In the genomic region with DNA sequence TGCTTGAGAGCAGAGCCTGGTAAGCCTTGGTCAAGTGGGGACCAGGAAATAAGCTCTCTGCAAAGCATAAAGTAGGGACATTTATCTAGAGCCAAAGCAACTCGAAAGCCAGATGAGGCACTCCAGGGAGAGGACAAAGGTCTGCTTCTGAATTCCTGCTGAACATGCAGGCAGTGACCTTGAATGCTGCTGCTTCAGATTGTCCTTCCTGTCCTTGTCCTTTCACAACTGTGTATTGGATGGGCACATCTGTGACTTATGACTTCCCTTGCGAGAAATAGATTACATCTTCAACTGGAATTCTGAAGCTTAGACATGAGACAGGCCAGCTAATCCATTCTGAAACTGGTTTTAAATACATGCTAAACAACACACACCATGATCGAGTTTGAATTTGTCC, we compare ENCODE assay signal across 27 mouse cellular contexts.
A peak's percentile ranks its signal among the peaks of the same experiment; 100 is the strongest.
DNase-seq lines count a peak whose midpoint lies in the region; ATAC-seq lines count a peak whose summit lies in the region.
"Had no signal": no experiment of that assay in that cellular context is flagged by ENCODE, and none has a peak within 500 bp of the region (broad histone marks: within the 10 kb centered on the region; RNA-seq: fewer than 3 reads in every experiment).

No protein-coding gene starts in this region.

- H3K4me3 ChIP-seq in heart, embryonic 15.5 days, result no peak overlapping the region
- H3K4me3 ChIP-seq in forebrain, embryonic 12.5 days (replicated peaks), result no peak overlapping the region
- H3K4me3 ChIP-seq: liver, embryonic 15.5 days; lung, embryonic 15.5 days; megakaryocyte, embryonic 14.5 days; midbrain, embryonic 12.5 days; myocyte; neural tube, embryonic 13.5 days had no signal

- H3K9me3 ChIP-seq in heart, embryonic 15.5 days (replicated peaks), result no peaks in the 10 kb centered on the region
- H3K9me3 ChIP-seq in forebrain, embryonic 12.5 days, result no peaks in the 10 kb centered on the region
- H3K9me3 ChIP-seq: liver, embryonic 15.5 days; lung, embryonic 15.5 days; megakaryocyte, embryonic 14.5 days; midbrain, embryonic 12.5 days; neural tube, embryonic 13.5 days had no signal

- H3K4me1 ChIP-seq in heart, embryonic 15.5 days (replicated peaks), result 0 out of 2 replicates have a peak, but pooled peaks cover 5% of the 10 kb centered on the region
- no peaks in the 10 kb centered on the region; the same call in 1 of the 2 replicates for H3K4me1 ChIP-seq in forebrain, embryonic 12.5 days
- H3K4me1 ChIP-seq: liver, embryonic 15.5 days; lung, embryonic 15.5 days; megakaryocyte, embryonic 14.5 days; midbrain, embryonic 12.5 days; neural tube, embryonic 13.5 days had no signal

- H3K27ac ChIP-seq in heart, embryonic 15.5 days, result peak overlapping the region; percentile 45
- no peak overlapping the region for H3K27ac ChIP-seq in forebrain, embryonic 12.5 days
- H3K27ac ChIP-seq: hindbrain, embryonic 14.5 days; liver, embryonic 15.5 days; lung, embryonic 15.5 days; midbrain, embryonic 12.5 days; neural tube, embryonic 13.5 days; stomach, postnatal 0 days had no signal

- no peak overlapping the region for H3K4me2 ChIP-seq in heart, embryonic 15.5 days
- no peak overlapping the region for H3K4me2 ChIP-seq in forebrain, embryonic 12.5 days
- H3K4me2 ChIP-seq: hindbrain, embryonic 14.5 days; liver, embryonic 15.5 days; lung, embryonic 15.5 days; midbrain, embryonic 12.5 days; neural tube, embryonic 13.5 days had no signal

- 49% methylated on average over 3 of the region's 3 CpGs for WGBS in heart, embryonic 15.5 days
- WGBS in forebrain, embryonic 12.5 days, result 89% methylated on average over 3 of the region's 3 CpGs

- H3K36me3 ChIP-seq in heart, embryonic 15.5 days, result no peaks in the 10 kb centered on the region
- H3K36me3 ChIP-seq in forebrain, embryonic 12.5 days (replicated peaks), result no peaks in the 10 kb centered on the region
- H3K36me3 ChIP-seq: liver, embryonic 15.5 days; lung, embryonic 15.5 days; midbrain, embryonic 12.5 days; neural tube, embryonic 13.5 days had no signal

- no peaks in the 10 kb centered on the region for H3K27me3 ChIP-seq in heart, embryonic 15.5 days
- no peaks in the 10 kb centered on the region for H3K27me3 ChIP-seq in forebrain, embryonic 12.5 days
- H3K27me3 ChIP-seq: liver, embryonic 15.5 days; lung, embryonic 15.5 days; megakaryocyte, embryonic 14.5 days; midbrain, embryonic 12.5 days; neural tube, embryonic 13.5 days had no signal

- DNase-seq in adrenal gland, adult 8-10 months, result peak; percentile 32
- no peak for DNase-seq in adrenal gland, postnatal 25 days
- DNase-seq in heart, postnatal 4 days, result no peak
- peak; percentile 8 for DNase-seq in kidney, postnatal 14 days
- DNase-seq in kidney, adult 8-10 months, result no peak
- peak; percentile 19 to 35 for DNase-seq in adrenal gland, postnatal 36 days
- DNase-seq: cerebellum, adult 8-10 months; cerebellum, postnatal 25 days; gastrocnemius, postnatal 14 days; kidney, adult 9 months; kidney, postnatal 10 days; liver; lung, postnatal 4 days; right cerebral cortex, postnatal 4 days; thymus, adult 18-20 months; thymus, postnatal 25 days had no signal

- no peak for ATAC-seq in heart, embryonic 15.5 days (replicated peaks; ENCODE audit: insufficient number of reproducible peaks, insufficient read depth, low FRiP score, low read depth)
- no peak for ATAC-seq in forebrain, embryonic 12.5 days (ENCODE audit: low FRiP score)
- ATAC-seq: forebrain, embryonic 14.5 days had no signal

- H3K9ac ChIP-seq in heart, embryonic 15.5 days, result no peak overlapping the region
- no peak overlapping the region for H3K9ac ChIP-seq in forebrain, embryonic 12.5 days
- H3K9ac ChIP-seq: hindbrain, embryonic 14.5 days; liver, embryonic 15.5 days; lung, embryonic 15.5 days; midbrain, embryonic 12.5 days; neural tube, embryonic 13.5 days had no signal

Comparison
In these comparisons a context has a peak if more than half of its experiments do, and no peak if none do; other contexts are left out.
1. DNase-seq: peak in adrenal gland, adult 8-10 months (single experiment), kidney, postnatal 14 days (single experiment) and adrenal gland, postnatal 36 days (2 of 2); none in adrenal gland, postnatal 25 days (single experiment), heart, postnatal 4 days (single experiment) and kidney, adult 8-10 months (0 of 2).